Mouse (Mus musculus): Measurements from ENCODE around the gene Calhm2. TPM values are rescaled to one million over a fixed set of nuclear protein-coding genes. Genes with fewer than 3 reads are reported as not detected.
A peak's percentile ranks its signal among the peaks of the same experiment; 100 is the strongest.

Gene Calhm2
- polyA plus RNA-seq, 1 experiment from 2014 or later: 5.2 TPM

- WGBS: 17% methylated on average over 6 of the region's 6 CpGs
Observed at GRCm38 (mm10) chr19:47137051-47137581, 978 bp downstream of the Calhm2 start.

GRCm38 (mm10) chr19:47136170-47136569 is 1.9 kb downstream of the Calhm2 start:
- Histone ChIP-seq H3K36me3 (ENCODE audit: control insufficient read depth, insufficient read depth) (peaks cover 12% of the 10 kb centered on the region), H3K9ac (ENCODE audit: low read length) (no peak overlapping the region), H3K4me3 (ENCODE audit: low read length) (no peak overlapping the region), H3K9me3 (replicated peaks; ENCODE audit: control insufficient read depth, low read length) (no peaks in the 10 kb centered on the region), H3K27me3 (ENCODE audit: control insufficient read depth, insufficient read depth, low read length) (no peaks in the 10 kb centered on the region; the same call in 1 of the 2 replicates), H3K4me1 (ENCODE audit: control insufficient read depth, insufficient read depth, low read length) (peaks cover 19% of the 10 kb centered on the region), H3K4me2 (ENCODE audit: low read depth, low read length) (no peak overlapping the region), H3K27ac (ENCODE audit: low read length) (no peak overlapping the region)
- ATAC-seq (replicated peaks; ENCODE audit: extremely low read depth, insufficient read depth, low FRiP score): no peak
- 86% methylated on average over 5 of the region's 5 CpGs for WGBS

More at GRCm38 (mm10) chr19:47137051-47137581, 978 bp downstream of the Calhm2 start:
- Histone ChIP-seq H3K4me1 (ENCODE audit: control insufficient read depth, insufficient read depth, low read length) (peaks cover 19% of the 10 kb centered on the region), H3K27me3 (ENCODE audit: control insufficient read depth, insufficient read depth, low read length) (no peaks in the 10 kb centered on the region; the same call in 1 of the 2 replicates), H3K9ac (ENCODE audit: low read length) (peak overlapping the region; percentile 86), H3K27ac (ENCODE audit: low read length) (peak overlapping the region; percentile 85), H3K4me2 (ENCODE audit: low read depth, low read length) (peak overlapping the region; percentile 82), H3K4me3 (ENCODE audit: low read length) (peak overlapping the region; percentile 59), H3K9me3 (replicated peaks; ENCODE audit: control insufficient read depth, low read length) (no peaks in the 10 kb centered on the region), H3K36me3 (ENCODE audit: control insufficient read depth, insufficient read depth) (peaks cover 8% of the 10 kb centered on the region)
- ATAC-seq (replicated peaks; ENCODE audit: extremely low read depth, insufficient read depth, low FRiP score): peak; percentile 34; the same call in 1 of the 2 replicates

- H3K9me3 ChIP-seq (replicated peaks; ENCODE audit: control insufficient read depth, low read length): no peaks in the 10 kb centered on the region
- no peak overlapping the region for H3K9ac ChIP-seq (ENCODE audit: low read length)
- no peak for ATAC-seq (replicated peaks; ENCODE audit: extremely low read depth, insufficient read depth, low FRiP score)
- no peaks in the 10 kb centered on the region; the same call in 1 of the 2 replicates for H3K27me3 ChIP-seq (ENCODE audit: control insufficient read depth, insufficient read depth, low read length)
- peaks cover 18% of the 10 kb centered on the region for H3K36me3 ChIP-seq (ENCODE audit: control insufficient read depth, insufficient read depth)
- peaks cover 19% of the 10 kb centered on the region for H3K4me1 ChIP-seq (ENCODE audit: control insufficient read depth, insufficient read depth, low read length)
- no peak overlapping the region for H3K27ac ChIP-seq (ENCODE audit: low read length)
- no peak overlapping the region for H3K4me3 ChIP-seq (ENCODE audit: low read length)
- 90% methylated on average over 17 of the region's 17 CpGs for WGBS
- H3K4me2 ChIP-seq (ENCODE audit: low read depth, low read length): no peak overlapping the region
Observed at GRCm38 (mm10) chr19:47135568-47135967, 2.5 kb downstream of the Calhm2 start.

- Histone ChIP-seq H3K27ac (ENCODE audit: low read length) (no peak overlapping the region), H3K9ac (ENCODE audit: low read length) (no peak overlapping the region), H3K4me2 (ENCODE audit: low read depth, low read length) (no peak overlapping the region), H3K27me3 (ENCODE audit: control insufficient read depth, insufficient read depth, low read length) (no peaks in the 10 kb centered on the region), H3K4me3 (ENCODE audit: low read length) (no peak overlapping the region), H3K36me3 (ENCODE audit: control insufficient read depth, insufficient read depth) (peaks cover 40% of the 10 kb centered on the region), H3K4me1 (ENCODE audit: control insufficient read depth, insufficient read depth, low read length) (peaks cover 13% of the 10 kb centered on the region), H3K9me3 (replicated peaks; ENCODE audit: control insufficient read depth, low read length) (no peaks in the 10 kb centered on the region)
- WGBS: 82% methylated on average over 7 of the region's 7 CpGs
- ATAC-seq (replicated peaks; ENCODE audit: extremely low read depth, insufficient read depth, low FRiP score): no peak
Observed at GRCm38 (mm10) chr19:47133161-47133560, 4.9 kb downstream of the Calhm2 start.

GRCm38 (mm10) chr19:47130551-47131125 is 7.5 kb downstream of the Calhm2 start:
- no peak for ATAC-seq (replicated peaks; ENCODE audit: extremely low read depth, insufficient read depth, low FRiP score)
- H3K4me2 ChIP-seq (ENCODE audit: low read depth, low read length): no peak overlapping the region
- H3K27ac ChIP-seq (ENCODE audit: low read length): no peak overlapping the region
- peaks cover 60% of the 10 kb centered on the region for H3K36me3 ChIP-seq (ENCODE audit: control insufficient read depth, insufficient read depth)
- no peaks in the 10 kb centered on the region for H3K27me3 ChIP-seq (ENCODE audit: control insufficient read depth, insufficient read depth, low read length)
- H3K4me3 ChIP-seq (ENCODE audit: low read length): no peak overlapping the region
- H3K4me1 ChIP-seq (ENCODE audit: control insufficient read depth, insufficient read depth, low read length): no peaks in the 10 kb centered on the region
- 92% methylated on average over 15 of the region's 15 CpGs for WGBS
- H3K9ac ChIP-seq (ENCODE audit: low read length): no peak overlapping the region
- H3K9me3 ChIP-seq (replicated peaks; ENCODE audit: control insufficient read depth, low read length): no peaks in the 10 kb centered on the region

GRCm38 (mm10) chr19:47128835-47129234 is 9.3 kb downstream of the Calhm2 start:
- no peaks in the 10 kb centered on the region for H3K27me3 ChIP-seq (ENCODE audit: control insufficient read depth, insufficient read depth, low read length)
- H3K27ac ChIP-seq (ENCODE audit: low read length): no peak overlapping the region
- H3K36me3 ChIP-seq (ENCODE audit: control insufficient read depth, insufficient read depth): peaks cover 66% of the 10 kb centered on the region
- no peaks in the 10 kb centered on the region for H3K9me3 ChIP-seq (replicated peaks; ENCODE audit: control insufficient read depth, low read length)
- H3K4me2 ChIP-seq (ENCODE audit: low read depth, low read length): no peak overlapping the region
- 94% methylated on average over 11 of the region's 11 CpGs for WGBS
- H3K4me3 ChIP-seq (ENCODE audit: low read length): no peak overlapping the region
- no peak overlapping the region for H3K9ac ChIP-seq (ENCODE audit: low read length)
- no peak for ATAC-seq (replicated peaks; ENCODE audit: extremely low read depth, insufficient read depth, low FRiP score)
- H3K4me1 ChIP-seq (ENCODE audit: control insufficient read depth, insufficient read depth, low read length): no peaks in the 10 kb centered on the region; the same call in 1 of the 2 replicates

GRCm38 (mm10) chr19:47128164-47128563 is 9.9 kb downstream of the Calhm2 start:
- H3K4me3 ChIP-seq (ENCODE audit: low read length): no peak overlapping the region
- H3K9me3 ChIP-seq (replicated peaks; ENCODE audit: control insufficient read depth, low read length): no peaks in the 10 kb centered on the region
- WGBS: 93% methylated on average over 10 of the region's 10 CpGs
- no peak overlapping the region for H3K9ac ChIP-seq (ENCODE audit: low read length)
- ATAC-seq (replicated peaks; ENCODE audit: extremely low read depth, insufficient read depth, low FRiP score): no peak
- peaks cover 64% of the 10 kb centered on the region for H3K36me3 ChIP-seq (ENCODE audit: control insufficient read depth, insufficient read depth)
- H3K4me1 ChIP-seq (ENCODE audit: control insufficient read depth, insufficient read depth, low read length): no peaks in the 10 kb centered on the region; the same call in 1 of the 2 replicates
- H3K4me2 ChIP-seq (ENCODE audit: low read depth, low read length): no peak overlapping the region
- no peak overlapping the region for H3K27ac ChIP-seq (ENCODE audit: low read length)
- no peaks in the 10 kb centered on the region for H3K27me3 ChIP-seq (ENCODE audit: control insufficient read depth, insufficient read depth, low read length)

- ATAC-seq (replicated peaks; ENCODE audit: extremely low read depth, insufficient read depth, low FRiP score): no peak
- Histone ChIP-seq H3K9me3 (replicated peaks; ENCODE audit: control insufficient read depth, low read length) (no peaks in the 10 kb centered on the region), H3K27me3 (ENCODE audit: control insufficient read depth, insufficient read depth, low read length) (no peaks in the 10 kb centered on the region), H3K4me2 (ENCODE audit: low read depth, low read length) (no peak overlapping the region), H3K9ac (ENCODE audit: low read length) (no peak overlapping the region), H3K4me3 (ENCODE audit: low read length) (no peak overlapping the region), H3K36me3 (ENCODE audit: control insufficient read depth, insufficient read depth) (peaks cover 36% of the 10 kb centered on the region), H3K27ac (ENCODE audit: low read length) (no peak overlapping the region), H3K4me1 (ENCODE audit: control insufficient read depth, insufficient read depth, low read length) (no peaks in the 10 kb centered on the region; the same call in 1 of the 2 replicates)
- 30% methylated on average over 2 of the region's 2 CpGs for WGBS
Observed at GRCm38 (mm10) chr19:47122802-47123201, 15.3 kb downstream of the Calhm2 start.

GRCm38 (mm10) chr19:47121054-47121453 is 17.0 kb downstream of the Calhm2 start:
- Histone ChIP-seq H3K9ac (ENCODE audit: low read length) (no peak overlapping the region), H3K36me3 (ENCODE audit: control insufficient read depth, insufficient read depth) (peaks cover 36% of the 10 kb centered on the region), H3K4me1 (ENCODE audit: control insufficient read depth, insufficient read depth, low read length) (no peaks in the 10 kb centered on the region; the same call in none of the 2 replicates), H3K27ac (ENCODE audit: low read length) (no peak overlapping the region), H3K4me2 (ENCODE audit: low read depth, low read length) (no peak overlapping the region), H3K4me3 (ENCODE audit: low read length) (no peak overlapping the region), H3K9me3 (replicated peaks; ENCODE audit: control insufficient read depth, low read length) (no peaks in the 10 kb centered on the region), H3K27me3 (ENCODE audit: control insufficient read depth, insufficient read depth, low read length) (no peaks in the 10 kb centered on the region)
- no peak for ATAC-seq (replicated peaks; ENCODE audit: extremely low read depth, insufficient read depth, low FRiP score)
- WGBS: 41% methylated on average over 4 of the region's 4 CpGs
